Mouse (Mus musculus) embryo, embryonic 9.5 days (tissue): ENCODE results near the gene Zfp319.
A peak's percentile ranks its signal among the peaks of the same experiment; 100 is the strongest.
"Not testable (repeated sequence)": the region's sequence is repeated elsewhere in the genome, so short reads cannot be mapped to it uniquely, and the experiment has no call there.

Experiments used
- DNase-seq: peaks from one replicate; pipeline ENCODE4 v3.0.0-alpha.2; 2017; ENCODE audit errors: extremely low spot score

The Zfp319 gene

DNA sequence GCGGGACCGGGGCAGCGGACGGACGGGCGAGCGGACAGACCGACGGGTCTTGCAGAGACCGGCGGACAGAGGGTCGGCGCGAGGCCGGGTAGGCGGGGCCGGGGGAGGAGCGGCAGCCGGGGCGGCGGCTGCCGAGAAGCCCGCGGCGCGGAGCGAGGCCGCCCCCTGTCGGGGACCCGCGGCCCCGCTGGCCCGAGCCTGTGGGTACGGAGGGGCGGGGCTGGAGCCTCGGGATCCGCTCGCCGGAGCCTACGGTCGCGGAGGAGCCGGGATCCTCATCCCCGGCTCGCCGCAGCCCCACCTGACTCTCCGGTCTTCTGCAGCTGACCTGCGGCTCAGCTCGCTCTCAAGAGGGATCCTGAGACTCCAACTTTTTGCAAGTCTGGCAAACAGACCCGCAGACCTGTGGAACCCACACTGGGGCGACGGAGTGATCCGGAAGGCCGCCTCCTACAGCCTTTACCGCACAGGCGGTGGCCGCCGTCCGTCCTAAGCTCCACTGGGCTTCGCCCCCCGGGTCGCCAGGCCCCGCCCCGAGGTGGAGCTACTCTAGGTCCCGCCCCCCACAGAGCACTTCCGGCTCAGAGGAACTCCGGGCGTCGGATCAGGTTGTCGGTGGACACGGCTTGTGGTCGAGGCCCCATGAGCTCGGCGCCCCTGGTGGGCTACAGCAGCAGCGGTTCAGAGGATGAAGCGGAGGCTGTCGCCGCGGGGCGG is at the start of gene Zfp319, which contains the start of gene Usb1:
Gene Zfp319 (minus strand): TSS at position 231 of the 717 bp plus-strand sequence.
Gene Usb1 (plus strand): TSS at position 565 of the 717 bp plus-strand sequence.
- peak; percentile 96 for DNase-seq

DNA sequence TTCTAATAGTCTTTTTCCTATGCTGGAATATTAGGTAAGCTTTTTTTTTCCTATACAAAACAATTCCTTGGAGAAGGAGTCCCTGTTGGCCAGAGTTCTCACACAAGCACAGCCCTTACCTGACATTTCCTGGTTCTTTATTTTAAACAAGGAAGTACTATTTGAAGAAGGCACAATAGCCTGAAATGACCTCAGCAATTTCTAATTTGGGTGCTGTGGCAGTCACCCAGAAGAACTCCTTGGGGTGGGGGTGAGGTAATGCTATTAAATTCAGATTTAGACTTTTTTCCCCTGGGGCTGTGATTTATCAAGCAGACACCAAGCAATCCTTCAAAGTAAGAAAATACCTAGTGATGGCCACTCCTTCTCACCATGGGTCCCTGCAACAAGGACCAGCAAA is 49.2 kb upstream of the Zfp319 start:
- DNase-seq, result no peak

DNA sequence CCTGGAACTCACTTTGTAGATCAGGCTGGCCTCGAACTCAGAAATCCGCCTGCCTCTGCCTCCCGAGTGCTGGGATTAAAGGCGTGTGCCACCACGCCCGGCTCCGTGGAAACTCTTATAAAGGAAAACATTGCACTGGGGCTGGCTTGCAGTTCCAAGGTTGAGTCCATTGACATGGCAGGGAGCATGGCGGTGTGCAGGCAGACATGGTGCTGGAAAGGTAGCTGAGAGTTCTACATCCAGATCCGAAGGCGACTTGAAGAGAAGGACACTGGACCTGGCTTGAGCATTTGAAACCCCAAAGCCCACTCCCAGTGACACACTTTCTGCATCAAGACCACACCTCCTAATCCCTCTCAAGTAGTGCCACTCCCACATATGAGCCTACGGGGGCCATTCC is 47.2 kb upstream of the Zfp319 start:
- not testable (repeated sequence) for DNase-seq

DNA sequence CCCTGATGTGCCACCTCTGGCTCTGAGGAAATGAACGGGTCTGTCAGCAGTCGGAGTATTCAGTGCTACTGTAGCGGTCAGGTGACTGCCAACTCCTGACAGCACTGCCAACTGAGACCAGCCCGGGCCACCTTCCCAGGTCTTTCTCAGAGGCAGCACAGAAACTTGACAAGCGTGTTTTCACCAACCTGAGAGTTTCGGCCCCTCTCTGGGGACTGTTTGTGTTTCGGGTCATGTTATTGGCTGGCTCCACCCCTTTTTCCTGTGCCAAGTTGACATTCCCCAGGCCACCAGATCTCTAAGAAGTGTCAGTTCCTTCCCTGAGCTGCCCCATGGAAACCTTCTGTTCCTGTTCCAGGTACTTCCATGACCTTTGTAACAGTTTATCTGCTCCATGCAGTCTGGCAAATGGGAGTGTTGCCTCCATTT is 46.1 kb upstream of the Zfp319 start:
- no peak for DNase-seq

DNA sequence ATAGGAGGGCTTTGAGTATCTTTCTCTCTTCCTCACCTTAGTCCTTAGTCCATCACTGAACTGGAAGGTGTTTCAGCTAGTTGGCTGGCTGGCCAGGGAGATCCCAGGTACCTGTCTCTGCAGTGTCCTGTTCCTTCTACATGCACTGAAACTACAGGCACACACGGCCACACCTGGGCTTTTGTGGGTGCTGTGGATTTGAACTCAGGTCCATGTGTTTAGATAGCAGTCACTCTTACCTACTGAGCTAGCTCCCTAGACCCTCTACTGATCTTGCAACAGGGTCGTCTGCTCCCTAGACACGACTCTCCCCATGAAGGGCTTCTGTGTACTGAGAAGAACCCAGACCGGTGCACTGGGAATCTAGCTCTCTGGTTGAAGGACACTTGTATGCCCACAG is 45.4 kb upstream of the Zfp319 start:
- DNase-seq, result no peak

DNA sequence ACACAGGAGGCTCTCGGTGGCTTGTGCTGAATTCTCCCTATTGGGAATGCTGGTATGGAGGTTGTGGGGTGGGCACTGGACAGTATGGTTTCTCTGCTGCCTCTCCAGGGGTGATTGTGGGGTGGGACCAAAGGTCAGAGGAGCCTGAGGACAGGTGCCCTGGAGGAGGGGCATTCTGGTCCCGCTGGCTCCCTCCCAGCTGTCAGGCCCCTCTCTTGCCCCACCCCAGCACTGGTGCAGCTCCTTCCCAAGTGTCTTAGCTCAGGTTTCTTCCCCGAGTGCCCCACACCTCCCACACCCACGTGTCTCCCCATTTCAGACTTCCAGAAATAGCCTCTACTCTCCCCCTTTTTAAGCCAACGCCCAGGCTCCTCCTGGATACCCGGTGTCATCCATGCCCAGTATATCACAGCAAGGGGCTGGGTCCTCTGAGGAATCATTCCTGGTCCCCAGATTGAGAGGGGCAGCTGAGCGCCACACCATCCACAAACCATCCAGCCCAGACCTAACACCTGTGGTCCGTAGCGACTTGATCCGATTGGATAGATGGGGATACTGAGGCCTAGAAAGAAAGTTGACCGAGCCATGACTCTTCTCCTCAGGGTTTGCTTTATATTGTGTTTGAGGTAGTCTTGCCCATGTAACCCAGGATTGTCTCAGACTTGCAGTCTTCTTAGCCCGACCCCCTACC is 44.7 kb upstream of the Zfp319 start:
- no peak for DNase-seq

DNA sequence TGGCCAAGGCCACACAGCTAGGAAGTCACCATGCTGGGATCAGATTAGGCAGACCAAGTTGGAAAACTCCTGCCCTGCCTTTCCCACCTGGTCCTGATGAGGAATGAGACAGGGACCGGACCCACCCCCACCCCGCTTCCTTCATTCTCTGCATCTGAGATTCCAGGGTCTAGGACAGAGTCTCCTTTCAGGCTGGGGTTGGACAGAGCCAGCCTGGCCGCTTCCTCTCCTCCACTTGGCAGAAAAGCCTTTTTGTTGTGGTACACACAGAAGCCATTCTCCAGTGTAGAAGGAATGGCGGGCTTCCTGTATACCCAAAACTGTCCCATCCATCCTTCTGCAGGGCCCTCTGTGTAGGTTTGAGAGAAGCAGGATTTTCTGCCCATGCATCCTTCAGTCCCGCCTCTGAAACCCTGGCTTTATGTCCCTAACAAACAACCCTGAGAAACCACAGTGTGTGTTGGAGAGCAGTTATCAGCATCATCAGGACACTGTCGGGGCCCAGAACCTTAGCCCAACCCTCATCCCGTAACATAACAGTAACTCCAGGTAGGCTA is 43.7 kb upstream of the Zfp319 start:
- DNase-seq, result no peak

DNA sequence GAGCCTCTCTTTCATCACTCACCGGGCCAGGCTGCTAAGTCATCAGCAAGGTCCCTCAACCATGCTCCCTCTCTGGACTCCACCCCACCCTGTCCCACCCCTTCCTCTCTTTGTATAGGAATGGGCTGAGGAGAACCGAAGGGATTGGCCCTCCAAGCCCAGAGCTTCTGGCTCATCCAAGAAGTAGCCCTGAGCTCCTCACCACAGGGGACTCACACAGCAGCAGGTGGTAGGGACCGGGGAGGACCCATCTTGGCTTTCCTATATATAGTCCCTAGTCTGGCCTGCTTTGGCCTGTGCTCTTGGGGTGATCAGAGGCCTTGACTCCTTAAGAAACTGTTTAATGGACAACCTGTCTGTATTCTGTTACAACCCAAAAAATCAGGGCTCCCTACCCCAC is 42.7 kb upstream of the Zfp319 start:
- no peak for DNase-seq

DNA sequence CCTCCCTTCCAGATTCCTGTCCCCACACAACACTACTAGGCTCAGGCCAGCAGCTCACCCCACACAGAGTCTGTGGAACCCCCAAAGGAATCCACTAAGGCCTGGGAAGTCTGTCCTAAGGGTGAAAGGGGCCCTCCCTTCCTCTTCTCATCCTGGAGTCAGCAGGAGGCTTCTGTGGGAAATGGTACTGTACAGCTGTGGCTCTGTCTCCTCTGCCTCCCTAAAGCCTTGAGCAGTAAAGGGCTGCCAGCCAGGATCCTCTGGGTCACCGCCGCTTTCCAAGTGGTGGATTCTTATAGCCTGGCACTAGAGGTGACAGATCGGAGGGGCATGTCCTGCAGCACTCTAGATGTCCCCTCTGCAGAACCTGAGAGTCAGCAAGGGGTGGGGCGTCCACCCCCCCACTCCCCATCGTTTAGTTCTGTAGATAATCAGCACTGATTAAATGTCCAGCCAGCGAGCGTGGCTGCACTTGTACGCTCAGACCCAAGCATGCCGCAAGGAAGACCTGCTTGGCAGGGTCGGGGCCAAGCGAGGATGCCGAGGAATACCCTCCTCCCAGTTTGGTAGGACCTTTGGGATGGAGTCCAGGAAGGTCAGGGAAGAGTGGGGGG is 41.7 kb upstream of the Zfp319 start:
- DNase-seq, result no peak

DNA sequence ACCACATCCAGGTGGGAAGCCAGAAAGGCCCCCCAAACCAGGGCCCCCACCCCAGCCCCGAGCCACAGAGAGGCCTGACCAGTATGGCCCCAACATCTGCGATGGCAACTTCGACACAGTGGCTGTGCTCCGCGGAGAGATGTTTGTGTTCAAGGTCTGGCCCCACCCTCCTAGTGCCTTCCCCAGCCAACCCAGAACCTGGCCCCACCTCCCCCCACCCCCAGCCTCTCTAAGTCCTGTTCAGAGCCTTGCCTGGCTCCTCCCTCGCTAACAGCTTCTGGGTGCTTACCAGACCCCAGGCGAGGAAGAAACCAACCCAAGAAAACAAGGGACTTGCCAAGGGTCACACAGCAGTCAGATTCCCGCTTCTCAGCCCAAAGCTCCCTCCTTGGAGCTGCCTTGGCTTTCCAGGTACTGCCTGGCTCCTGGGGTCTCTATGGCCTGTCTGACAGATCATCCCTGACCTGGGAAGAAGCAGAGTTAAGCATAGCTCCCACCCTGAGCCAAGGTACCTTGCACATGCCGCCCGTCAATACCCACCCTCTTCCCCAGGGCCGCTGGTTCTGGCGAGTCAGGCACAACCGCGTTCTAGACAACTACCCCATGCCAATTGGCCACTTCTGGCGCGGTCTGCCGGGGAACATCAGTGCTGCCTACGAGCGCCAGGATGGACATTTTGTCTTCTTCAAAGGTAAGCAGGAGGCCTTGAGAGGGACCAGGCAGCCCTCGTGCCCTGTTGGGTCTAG is 38.0 kb upstream of the Zfp319 start:
- DNase-seq, result peak; percentile 38

DNA sequence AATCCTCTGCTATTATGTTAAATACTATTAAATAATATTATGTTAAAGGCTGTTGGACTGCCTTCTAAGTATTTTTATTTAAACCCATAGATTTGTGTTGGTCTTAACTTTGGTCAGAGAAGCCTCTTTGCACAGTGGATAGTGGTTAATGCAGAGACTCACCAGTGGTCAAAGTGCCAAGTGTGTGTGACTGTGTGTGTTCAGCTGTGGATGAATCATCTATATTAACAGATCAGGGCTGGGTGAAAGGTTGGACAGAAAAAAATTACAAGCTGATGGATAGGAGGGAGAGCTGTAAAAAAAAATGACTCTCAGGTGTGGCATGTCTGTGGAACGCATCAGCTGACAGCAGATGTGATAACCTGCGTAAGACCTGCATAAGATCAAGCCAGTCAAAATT is 32.1 kb upstream of the Zfp319 start:
- DNase-seq, result no peak

DNA sequence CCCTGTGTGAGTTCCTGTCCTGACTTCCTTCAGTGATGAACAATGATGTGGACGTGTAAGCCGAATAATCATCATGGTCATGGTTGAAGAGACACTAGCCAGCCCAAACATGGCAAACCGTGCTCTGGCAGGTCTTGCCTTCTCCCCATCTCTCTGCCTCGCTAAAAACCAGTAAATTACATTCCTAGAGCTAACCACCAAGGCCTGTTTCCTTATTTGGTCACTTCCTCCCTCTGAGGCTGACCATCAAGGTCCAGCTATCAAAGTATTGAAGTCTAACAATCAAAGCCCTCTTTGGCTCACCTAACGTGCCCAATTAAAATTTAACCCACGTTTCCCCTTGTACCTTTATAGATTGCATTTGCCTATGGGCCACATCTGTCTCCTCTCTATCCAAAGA is 30.5 kb upstream of the Zfp319 start:
- no peak for DNase-seq

DNA sequence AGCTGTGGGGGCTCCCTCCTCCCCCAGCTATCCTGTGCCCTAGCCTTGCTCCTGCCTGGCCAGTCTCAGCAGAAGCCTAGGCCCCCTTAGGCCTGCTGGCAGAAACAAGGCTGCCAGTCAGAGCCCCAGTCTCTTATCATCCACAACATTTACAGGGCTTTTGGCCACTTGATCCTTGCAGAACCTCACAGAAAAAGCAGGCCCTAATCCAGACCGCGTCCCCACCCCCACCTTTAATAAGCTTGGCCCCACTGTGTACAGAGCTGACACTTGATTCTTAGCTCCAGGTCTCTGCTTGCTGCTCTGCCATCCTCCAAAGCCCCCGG is 29.2 kb upstream of the Zfp319 start:
- no peak for DNase-seq

DNA sequence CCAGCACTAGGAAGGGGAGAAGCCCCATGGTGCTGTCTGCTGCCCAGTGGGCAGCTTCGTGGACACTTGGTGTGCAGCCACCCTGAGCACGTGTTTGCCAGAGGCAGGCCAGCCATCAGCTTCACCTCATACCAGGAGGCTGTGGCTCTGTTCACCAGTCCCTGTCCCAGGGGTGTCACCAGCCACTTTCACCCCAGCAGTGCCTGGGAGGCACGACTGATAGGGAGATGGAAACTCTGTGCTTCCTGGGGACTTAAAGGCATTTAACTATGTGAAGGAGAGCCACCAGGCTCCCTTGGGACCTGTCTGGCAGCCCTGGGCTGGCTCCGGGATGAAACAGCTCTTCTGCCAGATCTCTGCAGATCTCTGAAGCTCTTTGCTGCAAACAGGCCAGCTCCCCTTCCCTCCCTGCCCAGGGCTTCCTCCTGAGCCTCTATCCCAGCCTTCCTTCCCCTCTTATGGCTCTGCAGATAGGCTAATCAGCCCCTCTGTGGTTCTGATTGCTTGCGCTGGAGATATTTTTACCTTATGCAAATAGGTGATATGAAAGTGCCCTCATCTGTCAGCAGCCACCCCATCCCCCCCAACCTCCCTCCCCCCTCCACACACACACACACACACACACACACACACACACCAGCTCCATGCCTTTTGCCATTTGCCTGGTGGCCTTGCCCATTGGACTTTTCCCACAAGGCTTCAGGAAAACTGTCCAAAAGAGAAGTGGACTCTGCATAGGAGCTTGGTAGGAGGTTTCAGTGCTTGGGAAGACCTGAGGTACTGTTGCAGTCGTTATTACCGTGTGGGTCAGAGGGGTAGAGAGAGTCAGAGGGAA is 28.6 kb upstream of the Zfp319 start:
- DNase-seq, result no peak

DNA sequence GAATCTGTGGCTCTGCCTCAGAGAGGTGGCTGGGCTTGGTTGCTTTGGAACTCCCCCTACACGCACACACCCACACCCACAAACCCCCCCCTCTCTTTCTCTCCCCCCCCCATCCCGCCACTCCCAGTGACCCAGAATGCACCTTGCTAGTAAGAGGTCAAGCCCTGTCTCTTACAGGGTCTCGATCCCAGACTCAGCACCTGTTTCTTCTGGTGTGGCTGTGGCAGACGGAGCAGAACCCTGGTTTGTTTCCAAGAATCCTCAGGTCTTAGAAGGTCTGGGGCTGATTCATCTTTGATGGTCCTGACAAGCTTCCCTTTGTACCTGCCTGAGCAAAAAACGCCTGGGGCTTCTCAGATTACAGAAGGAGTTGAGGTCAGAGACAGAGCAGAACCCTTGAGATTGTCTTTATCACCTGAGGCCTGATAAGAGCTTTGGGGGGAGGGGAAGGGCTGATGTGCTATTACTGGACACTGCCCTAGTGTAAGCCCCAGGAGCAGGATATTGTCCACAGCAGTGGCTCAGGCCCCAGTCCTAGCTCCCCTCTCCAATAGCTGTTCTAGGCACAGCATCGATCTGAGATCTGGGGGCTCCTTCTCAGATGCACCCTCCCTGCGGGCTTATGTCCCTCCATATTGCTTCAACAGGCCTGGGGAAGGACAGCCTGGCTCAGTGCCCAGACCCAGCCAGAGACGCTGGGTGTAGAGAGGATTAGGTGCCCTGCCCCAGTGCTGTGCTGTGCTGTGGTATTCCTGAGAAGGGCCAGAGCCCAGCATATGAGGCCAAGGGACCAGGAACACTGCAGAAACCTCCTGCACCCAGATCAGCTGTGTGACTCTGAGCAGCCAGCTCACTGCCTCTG is 27.0 kb upstream of the Zfp319 start:
- no peak for DNase-seq

DNA sequence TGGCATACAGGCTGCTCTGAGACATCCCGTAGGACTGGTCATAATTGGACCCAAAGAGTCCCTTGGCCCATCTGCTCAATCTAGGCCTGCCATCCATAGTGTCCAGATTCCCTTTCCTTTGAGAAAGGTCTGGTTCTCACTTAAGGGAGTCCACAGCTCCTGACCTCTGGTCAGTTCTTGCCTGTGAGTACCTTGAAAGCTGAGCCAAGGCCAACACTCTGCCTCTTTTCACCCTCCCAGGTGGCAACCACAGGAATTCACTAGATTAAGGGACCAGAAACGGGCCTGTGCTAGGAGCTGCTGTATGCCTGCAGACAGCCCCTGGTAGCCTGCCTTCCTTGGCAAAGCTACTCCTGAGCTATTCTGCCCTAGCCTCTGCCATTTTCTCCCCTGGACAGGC is 22.9 kb upstream of the Zfp319 start:
- no peak for DNase-seq

DNA sequence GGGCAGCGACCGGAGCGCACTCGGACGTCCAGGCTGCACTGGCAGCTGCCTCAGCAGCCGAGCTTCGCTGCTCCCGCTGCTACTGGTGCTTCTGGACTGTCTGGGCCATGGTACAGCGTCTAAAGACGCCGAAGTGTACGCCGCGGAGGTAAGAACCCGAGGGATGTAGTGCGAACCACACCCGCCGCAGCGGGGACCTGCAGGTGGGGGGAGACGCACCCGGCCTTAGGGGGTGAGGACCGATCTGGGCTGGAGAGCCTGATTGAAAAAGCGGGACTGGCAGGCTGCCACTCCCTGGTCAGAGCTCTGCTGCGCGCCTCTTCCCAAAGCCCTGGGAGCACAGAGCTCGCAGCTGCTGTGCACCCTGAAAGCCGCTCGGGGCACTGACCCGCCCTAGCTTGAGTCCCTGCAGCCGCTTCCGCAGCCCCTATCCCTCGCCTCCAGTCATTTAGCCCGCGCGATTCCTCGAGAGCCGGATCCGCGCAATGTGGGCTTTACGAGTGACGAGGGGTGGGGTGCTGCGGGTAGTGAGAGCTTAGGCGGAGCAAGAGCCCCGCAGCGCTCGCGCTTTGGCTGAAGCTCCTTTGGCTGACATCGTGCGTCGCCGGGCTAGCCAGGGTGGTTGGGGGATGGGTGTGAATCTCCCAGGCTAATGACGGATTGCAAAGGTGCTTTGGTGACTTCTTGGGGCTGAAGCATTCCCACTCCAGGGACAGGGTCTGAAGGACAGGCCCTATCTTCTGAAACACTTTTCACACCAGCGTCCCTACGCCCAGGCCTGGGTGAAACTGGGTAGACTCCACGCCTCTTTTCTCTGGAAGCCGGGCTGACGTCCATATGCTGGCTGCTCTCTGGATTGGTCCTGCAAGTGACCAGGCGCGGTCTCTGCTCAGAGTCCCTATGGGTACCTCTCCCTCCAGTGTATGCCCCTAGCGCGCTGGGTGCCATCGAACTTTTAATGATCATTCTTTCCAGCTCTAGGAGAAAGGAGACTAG is 21.4 kb upstream of the Zfp319 start:
- DNase-seq, result peak; percentile 77

DNA sequence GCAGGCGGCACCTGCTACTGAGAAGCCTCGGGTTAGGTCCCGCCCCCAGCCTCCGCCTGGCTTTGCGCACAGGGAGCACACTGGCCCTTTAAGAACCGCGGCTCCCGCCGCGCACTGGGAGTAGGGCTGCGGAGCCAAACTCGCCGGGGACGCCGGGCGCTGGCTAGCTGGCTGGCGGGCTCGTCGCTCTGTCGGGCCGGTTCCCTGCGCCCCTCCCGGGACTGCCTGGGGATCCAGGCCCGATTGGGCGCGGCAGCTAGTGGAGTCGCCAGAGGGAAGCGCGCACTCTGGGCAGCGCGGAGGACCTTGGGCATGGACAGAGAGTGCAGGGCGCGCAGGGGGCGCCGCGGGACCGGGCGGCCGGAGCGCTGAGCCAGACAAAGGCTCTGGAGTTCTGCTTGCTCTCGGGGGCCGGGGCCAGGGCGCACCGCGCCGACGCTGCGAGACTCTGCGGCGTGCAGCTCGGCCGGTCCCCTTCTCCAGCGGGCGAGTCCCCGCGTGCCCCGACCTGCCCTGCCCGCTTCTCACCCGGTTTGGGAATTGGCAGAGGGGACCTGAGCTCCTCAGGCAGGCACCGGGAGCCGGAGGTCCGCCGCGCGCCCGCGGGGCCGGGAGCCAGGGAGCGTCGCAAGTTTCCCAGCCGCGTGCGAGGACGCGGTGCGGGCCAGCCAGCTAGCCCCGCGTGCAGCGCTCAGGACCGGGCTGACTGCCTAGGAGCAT is 20.6 kb upstream of the Zfp319 start, which contains the start of gene Mmp15:
Gene Mmp15 (plus strand): TSS at position 118 of the 720 bp plus-strand sequence.
- DNase-seq, result peak; percentile 83
